Mouse (Mus musculus) brown adipose tissue, adult 24 weeks (tissue): ENCODE data around the gene Ipmk. TPM values are rescaled to one million over a fixed set of nuclear protein-coding genes. Genes with fewer than 3 reads are reported as not detected.
A peak's percentile ranks its signal among the peaks of the same experiment; 100 is the strongest.

Source experiments
- H3K27ac ChIP-seq: fragments of 200-500 bp; replicated peaks from 2 replicates; pipeline ENCODE4 v1.5.1; 2012; ENCODE audit warnings: low read depth, mild to moderate bottlenecking, low read length
- H3K4me1 ChIP-seq: fragments of 200-500 bp; 2 replicates; pipeline ENCODE4 v1.6.1; 2012; ENCODE audit warnings: low read length, mixed read lengths; ENCODE audit not compliant: control insufficient read depth, insufficient read depth, insufficient read length
- H3K4me3 ChIP-seq: fragments of 200-500 bp; 2 replicates; pipeline ENCODE4 v1.5.1; 2012; ENCODE audit warnings: low read depth, mild to moderate bottlenecking, low read length, moderate library complexity; ENCODE audit not compliant: insufficient read depth
- polyA plus RNA-seq: library from polyadenylated mRNA; stranded (reverse); fragments of >200 nt; gene quantifications from 2 replicates; pipeline ENCODE4 v1.2.4, GENCODE M21; 2012; ENCODE audit not compliant: missing spikeins, insufficient read depth, insufficient read length

Ipmk gene
- 3.5 and 5.1 TPM in 2 replicates for polyA plus RNA-seq

- H3K4me3 ChIP-seq, result peak within 1 kb of the TSS; percentile 83
- H3K4me1 ChIP-seq, result peaks cover 3% of the 10 kb centered on the region
- H3K27ac ChIP-seq, result peak within 1 kb of the TSS; percentile 64
These were observed at the start of gene Ipmk for GRCm38 (mm10) chr10:71347509-71347949. Ipmk (plus strand) TSS chr10:71347763.

- Histone ChIP-seq H3K4me3 (no peak overlapping the region), H3K4me1 (no peaks in the 10 kb centered on the region), H3K27ac (no peak overlapping the region)
These were observed 47.4 kb upstream of the Ipmk start for GRCm38 (mm10) chr10:71300161-71300560.

- Histone ChIP-seq H3K4me3 (no peak overlapping the region), H3K27ac (no peak overlapping the region), H3K4me1 (no peaks in the 10 kb centered on the region)
These were observed 45.1 kb upstream of the Ipmk start for GRCm38 (mm10) chr10:71302490-71302889.

GRCm38 (mm10) chr10:71306190-71306589 lies 41.4 kb upstream of the Ipmk start:
- no peaks in the 10 kb centered on the region for H3K4me1 ChIP-seq
- H3K27ac ChIP-seq, result no peak overlapping the region
- H3K4me3 ChIP-seq, result no peak overlapping the region

GRCm38 (mm10) chr10:71306759-71307158 lies 40.8 kb upstream of the Ipmk start:
- Histone ChIP-seq H3K4me3 (no peak overlapping the region), H3K4me1 (no peaks in the 10 kb centered on the region), H3K27ac (no peak overlapping the region)

- H3K4me1 ChIP-seq, result no peaks in the 10 kb centered on the region
- no peak overlapping the region for H3K4me3 ChIP-seq
- no peak overlapping the region for H3K27ac ChIP-seq
These were observed 39.4 kb upstream of the Ipmk start for GRCm38 (mm10) chr10:71308199-71308598.

GRCm38 (mm10) chr10:71310288-71310687 lies 37.3 kb upstream of the Ipmk start:
- Histone ChIP-seq H3K27ac (no peak overlapping the region), H3K4me1 (no peaks in the 10 kb centered on the region), H3K4me3 (no peak overlapping the region)

- Histone ChIP-seq H3K4me3 (no peak overlapping the region), H3K27ac (no peak overlapping the region), H3K4me1 (no peaks in the 10 kb centered on the region)
These were observed 33.0 kb upstream of the Ipmk start for GRCm38 (mm10) chr10:71314596-71314995.

- Histone ChIP-seq H3K27ac (no peak overlapping the region), H3K4me3 (no peak overlapping the region), H3K4me1 (no peaks in the 10 kb centered on the region)
These were observed 31.5 kb upstream of the Ipmk start for GRCm38 (mm10) chr10:71316056-71316455.

GRCm38 (mm10) chr10:71316497-71316896 lies 31.1 kb upstream of the Ipmk start:
- H3K4me3 ChIP-seq, result no peak overlapping the region
- H3K27ac ChIP-seq, result no peak overlapping the region
- H3K4me1 ChIP-seq, result no peaks in the 10 kb centered on the region

- H3K27ac ChIP-seq, result no peak overlapping the region
- no peak overlapping the region for H3K4me3 ChIP-seq
- H3K4me1 ChIP-seq, result no peaks in the 10 kb centered on the region
These were observed 23.9 kb upstream of the Ipmk start for GRCm38 (mm10) chr10:71323669-71324068.

- Histone ChIP-seq H3K4me1 (no peaks in the 10 kb centered on the region), H3K27ac (no peak overlapping the region), H3K4me3 (no peak overlapping the region)
These were observed 21.4 kb upstream of the Ipmk start for GRCm38 (mm10) chr10:71326123-71326522.

- Histone ChIP-seq H3K4me1 (no peaks in the 10 kb centered on the region), H3K27ac (no peak overlapping the region), H3K4me3 (no peak overlapping the region)
These were observed 20.8 kb upstream of the Ipmk start for GRCm38 (mm10) chr10:71326789-71327188.

- H3K4me1 ChIP-seq, result no peaks in the 10 kb centered on the region
- H3K4me3 ChIP-seq, result no peak overlapping the region
- no peak overlapping the region for H3K27ac ChIP-seq
These were observed 20.2 kb upstream of the Ipmk start for GRCm38 (mm10) chr10:71327386-71327785.

- Histone ChIP-seq H3K27ac (no peak overlapping the region), H3K4me1 (no peaks in the 10 kb centered on the region), H3K4me3 (no peak overlapping the region)
These were observed 19.2 kb upstream of the Ipmk start for GRCm38 (mm10) chr10:71328382-71328781.

- no peaks in the 10 kb centered on the region for H3K4me1 ChIP-seq
- no peak overlapping the region for H3K27ac ChIP-seq
- H3K4me3 ChIP-seq, result no peak overlapping the region
These were observed 18.7 kb upstream of the Ipmk start for GRCm38 (mm10) chr10:71328870-71329269.

- Histone ChIP-seq H3K4me1 (no peaks in the 10 kb centered on the region), H3K4me3 (no peak overlapping the region), H3K27ac (no peak overlapping the region)
These were observed 18.3 kb upstream of the Ipmk start for GRCm38 (mm10) chr10:71329295-71329694.
